Mouse (Mus musculus) yolk sac, embryonic 10.5 days (tissue): Measurements from ENCODE around the gene 4930596D02Rik.

Source experiments
- DNase-seq: peaks from one replicate; pipeline ENCODE4 v3.0.0-alpha.2; 2017; ENCODE audit warnings: low spot score

The 4930596D02Rik gene

GRCm38 (mm10) chr14:35811878-35812277 lies at the start of gene 4930596D02Rik:
TSS of gene 4930596D02Rik (minus strand) at chr14:35811978.
- no peak for DNase-seq

GRCm38 (mm10) chr14:35853254-35853653 lies 41.5 kb upstream of the 4930596D02Rik start:
- DNase-seq = no peak

- DNase-seq = no peak
These were observed 33.5 kb upstream of the 4930596D02Rik start for GRCm38 (mm10) chr14:35845271-35845670.

GRCm38 (mm10) chr14:35842111-35842721 lies 30.4 kb upstream of the 4930596D02Rik start:
- no peak for DNase-seq

- no peak for DNase-seq
These were observed 19.0 kb downstream of the 4930596D02Rik start for GRCm38 (mm10) chr14:35792656-35793213.

- DNase-seq = no peak
These were observed 31.7 kb downstream of the 4930596D02Rik start for GRCm38 (mm10) chr14:35780033-35780432.

- DNase-seq = no peak
These were observed 38.5 kb downstream of the 4930596D02Rik start for GRCm38 (mm10) chr14:35773306-35773705.
